ENCODE assay signal across 8 mouse cellular contexts in genomic region chr13:100785806-100786413, GRCm38 (mm10). TPM values are rescaled to one million over a fixed set of nuclear protein-coding genes. Genes with fewer than 3 reads are reported as not detected.
A peak's percentile ranks its signal among the peaks of the same experiment; 100 is the strongest.
DNase-seq lines count a peak whose midpoint lies in the region; ATAC-seq and TF ChIP-seq lines count a peak whose summit lies in the region.

No protein-coding gene starts in this region.

- H3K27me3 ChIP-seq in kidney, postnatal 0 days (ENCODE audit: insufficient read depth, low read length) = no peaks in the 10 kb centered on the region
- H3K27me3 ChIP-seq in forebrain, embryonic 14.5 days (replicated peaks; ENCODE audit: control insufficient read depth, insufficient read depth, low read length) = no peaks in the 10 kb centered on the region
- no peaks in the 10 kb centered on the region for H3K27me3 ChIP-seq in liver, embryonic 12.5 days (replicated peaks)

- intact Hi-C loops in gastrocnemius, postnatal 14 days (cut with DNase I; ENCODE audit: low total_unique reads) = no loop called here

- no peak; the same call in none of the 2 replicates for ATAC-seq in kidney, postnatal 0 days (replicated peaks; ENCODE audit: low FRiP score, low read depth)
- ATAC-seq in forebrain, embryonic 14.5 days = peak; percentile 36
- ATAC-seq in liver, embryonic 12.5 days = peak; percentile 20

- H3K36me3 ChIP-seq in kidney, postnatal 0 days (ENCODE audit: insufficient read depth, low read length) = no peaks in the 10 kb centered on the region
- H3K36me3 ChIP-seq in forebrain, embryonic 14.5 days (ENCODE audit: control insufficient read depth, insufficient read depth, low read length) = peaks cover 28% of the 10 kb centered on the region; the same call in 1 of the 2 replicates
- H3K36me3 ChIP-seq in liver, embryonic 12.5 days = peaks cover 45% of the 10 kb centered on the region

- H3K4me1 ChIP-seq in kidney, postnatal 0 days (replicated peaks; ENCODE audit: insufficient read depth, low read length) = no peaks in the 10 kb centered on the region
- H3K4me1 ChIP-seq in forebrain, embryonic 14.5 days (ENCODE audit: control insufficient read depth, insufficient read depth, low read length) = no peaks in the 10 kb centered on the region; the same call in 1 of the 2 replicates
- H3K4me1 ChIP-seq in liver, embryonic 12.5 days = peaks cover 54% of the 10 kb centered on the region

- WGBS in kidney, postnatal 0 days = under 1% methylated on average over 30 of the region's 30 CpGs
- WGBS in forebrain, embryonic 14.5 days = under 1% methylated on average over 29 of the region's 30 CpGs
- 0% methylated on average over 30 of the region's 30 CpGs for WGBS in liver, embryonic 12.5 days (ENCODE audit: insufficient replicate concordance)

- peak overlapping the region; percentile 68 for H3K9ac ChIP-seq in kidney, postnatal 0 days (ENCODE audit: low read depth, low read length)
- H3K9ac ChIP-seq in forebrain, embryonic 14.5 days (ENCODE audit: low read length) = peak overlapping the region; percentile 75
- H3K9ac ChIP-seq in liver, embryonic 12.5 days = peak overlapping the region; percentile 90

- H3K4me2 ChIP-seq in kidney, postnatal 0 days (ENCODE audit: low read length) = peak overlapping the region; percentile 98
- peak overlapping the region; percentile 86 for H3K4me2 ChIP-seq in forebrain, embryonic 14.5 days (ENCODE audit: low read length)
- H3K4me2 ChIP-seq in liver, embryonic 12.5 days = peak overlapping the region; percentile 77

- no peak for TF ChIP-seq CTCF in kidney, postnatal 0 days (IDR thresholded peaks at IDR 0.05; ENCODE audit: low read depth)

- peak; percentile 40 for DNase-seq in kidney, postnatal 0 days (ENCODE audit: low spot score)
- no peak for DNase-seq in kidney, adult 11 months
- DNase-seq in NIH3T3 (ENCODE audit: low read depth) = peak; percentile 14
- peak; percentile 7 for DNase-seq in forebrain, embryonic 14.5 days (ENCODE audit: low spot score)
- peak; percentile 8 for DNase-seq in retina, postnatal 1 day
- DNase-seq in gastrocnemius, postnatal 14 days = no peak
- DNase-seq in cerebellum, postnatal 25 days = no peak

- peak overlapping the region; percentile 92 for H3K4me3 ChIP-seq in kidney, postnatal 0 days (replicated peaks; ENCODE audit: low read depth, low read length)
- H3K4me3 ChIP-seq in forebrain, embryonic 14.5 days (ENCODE audit: low read depth, low read length) = peak overlapping the region; percentile 64
- H3K4me3 ChIP-seq in liver, embryonic 12.5 days = peak overlapping the region; percentile 86

- no peaks in the 10 kb centered on the region for H3K9me3 ChIP-seq in kidney, postnatal 0 days (replicated peaks; ENCODE audit: low read length)
- no peaks in the 10 kb centered on the region for H3K9me3 ChIP-seq in forebrain, embryonic 14.5 days (replicated peaks; ENCODE audit: control insufficient read depth, low read length)
- no peaks in the 10 kb centered on the region for H3K9me3 ChIP-seq in liver, embryonic 12.5 days (replicated peaks)

- peak overlapping the region; percentile 47; the same call in 1 of the 2 replicates for H3K27ac ChIP-seq in kidney, postnatal 0 days
- H3K27ac ChIP-seq in forebrain, embryonic 14.5 days (ENCODE audit: low read depth, low read length) = no peak overlapping the region
- H3K27ac ChIP-seq in liver, embryonic 12.5 days = peak overlapping the region; percentile 92

RNA-seq across cellular contexts. Expression of gene Ccnb1, which starts 0.5 kb away (rescaled TPM):
- 101 and 103 TPM in 2 replicates for polyA plus RNA-seq in kidney, postnatal 0 days (2015; fragmentation: Nextera tagmentation; extraction: Ambion mirVana)
- 164 and 215 TPM in 2 replicates for polyA plus RNA-seq in forebrain, embryonic 14.5 days (2014; fragmentation: Nextera tagmentation; extraction: Ambion mirVana)
- 284 and 289 TPM in 2 replicates for polyA plus RNA-seq in liver, embryonic 12.5 days (2016; fragmentation: Nextera tagmentation; extraction: Ambion mirVana)
- 1 to 10 TPM; 4.2 to 4.3 TPM for total RNA-seq in gastrocnemius, postnatal 14 days (2021)

RNA-seq across cellular contexts. Expression of gene Cenph, which starts 10.2 kb away (rescaled TPM):
- 20.9 and 23.8 TPM in 2 replicates for polyA plus RNA-seq in kidney, postnatal 0 days (2015; fragmentation: Nextera tagmentation; extraction: Ambion mirVana)
- polyA plus RNA-seq in forebrain, embryonic 14.5 days (2014; fragmentation: Nextera tagmentation; extraction: Ambion mirVana) = 16.5 and 20.4 TPM in 2 replicates
- polyA plus RNA-seq in liver, embryonic 12.5 days (2016; fragmentation: Nextera tagmentation; extraction: Ambion mirVana) = 45.3 and 47.4 TPM in 2 replicates
- under 1 TPM; 0.66 to 0.76 TPM for total RNA-seq in gastrocnemius, postnatal 14 days (2021)

RNA-seq across cellular contexts. Expression of gene Mrps36, which starts 41.5 kb away (rescaled TPM):
- polyA plus RNA-seq in kidney, postnatal 0 days (2015; fragmentation: Nextera tagmentation; extraction: Ambion mirVana) = 255 and 260 TPM in 2 replicates
- 112 and 125 TPM in 2 replicates for polyA plus RNA-seq in forebrain, embryonic 14.5 days (2014; fragmentation: Nextera tagmentation; extraction: Ambion mirVana)
- polyA plus RNA-seq in liver, embryonic 12.5 days (2016; fragmentation: Nextera tagmentation; extraction: Ambion mirVana) = 174 and 179 TPM in 2 replicates
- 100 to 1,000 TPM; 124 to 151 TPM for total RNA-seq in gastrocnemius, postnatal 14 days (2021)

RNA-seq across cellular contexts. Expression of gene Slc30a5, which starts 47.3 kb away (rescaled TPM):
- polyA plus RNA-seq in kidney, postnatal 0 days (2015; fragmentation: Nextera tagmentation; extraction: Ambion mirVana) = 53.0 and 54.5 TPM in 2 replicates
- 35.8 and 39.4 TPM in 2 replicates for polyA plus RNA-seq in forebrain, embryonic 14.5 days (2014; fragmentation: Nextera tagmentation; extraction: Ambion mirVana)
- 40.8 and 45.1 TPM in 2 replicates for polyA plus RNA-seq in liver, embryonic 12.5 days (2016; fragmentation: Nextera tagmentation; extraction: Ambion mirVana)
- 10 to 100 TPM; 14.9 to 15.6 TPM for total RNA-seq in gastrocnemius, postnatal 14 days (2021)

RNA-seq across cellular contexts. Expression of gene Cdk7, which starts 55.2 kb away (rescaled TPM):
- 87.2 and 89.1 TPM in 2 replicates for polyA plus RNA-seq in kidney, postnatal 0 days (2015; fragmentation: Nextera tagmentation; extraction: Ambion mirVana)
- polyA plus RNA-seq in forebrain, embryonic 14.5 days (2014; fragmentation: Nextera tagmentation; extraction: Ambion mirVana) = 53.5 and 54.6 TPM in 2 replicates
- 60.1 TPM in 2 replicates for polyA plus RNA-seq in liver, embryonic 12.5 days (2016; fragmentation: Nextera tagmentation; extraction: Ambion mirVana)
- 10 to 100 TPM; 14.3 to 17.0 TPM for total RNA-seq in gastrocnemius, postnatal 14 days (2021)

Comparison
In these comparisons a context has a peak if more than half of its experiments do, and no peak if none do; other contexts are left out.
1. DNase-seq: peak in kidney, postnatal 0 days (single experiment), NIH3T3 (single experiment), forebrain, embryonic 14.5 days (single experiment) and retina, postnatal 1 day (single experiment); none in kidney, adult 11 months (single experiment), gastrocnemius, postnatal 14 days (single experiment) and cerebellum, postnatal 25 days (0 of 2).
2. Peak in every context shown above with its lines, with median percentiles within 50 percentile points of each other: H3K4me2 ChIP-seq, H3K4me3 ChIP-seq and H3K9ac ChIP-seq.